Mouse (Mus musculus): ENCODE data around the gene Skint7. TPM values are rescaled to one million over a fixed set of nuclear protein-coding genes. Genes with fewer than 3 reads are reported as not detected.

Skint7 gene
- not detected in 2 replicates for polyA plus RNA-seq (2012; rRNA removed)

GRCm38 (mm10) chr4:111972623-111973022 lies at the start of gene Skint7:
Gene Skint7 (plus strand): TSS chr4:111972923.

GRCm38 (mm10) chr4:112005969-112006368 lies 33.2 kb downstream of the Skint7 start, which contains the start of gene Skint1:
Gene Skint1 (plus strand): TSS chr4:112006269.

Other genes starting within 250 kb of the Skint7 start
- 2.3 and 2.7 TPM in 2 replicates for gene Slc5a9, start 70.0 kb upstream of the Skint7 start, polyA plus RNA-seq (2012; rRNA removed)
- gene Skint8, start 53.5 kb upstream of the Skint7 start, polyA plus RNA-seq (2012; rRNA removed) = not detected in 2 replicates
- not detected in 2 replicates for gene Skint1, start 33.3 kb downstream of the Skint7 start, polyA plus RNA-seq (2012; rRNA removed)
- gene Skint4, start 99.1 kb downstream of the Skint7 start, polyA plus RNA-seq (2012; rRNA removed) = not detected in 2 replicates

Data from ovary, adult 2 months (tissue).